Mouse (Mus musculus) thymus, adult 2 months (tissue): ENCODE results near the gene Eif4a3.

Experiments
- CTCF ChIP-seq: fragments of 200-500 bp; IDR thresholded peaks from 2 replicates; pipeline ENCODE4 v1.5.1; 2012; ENCODE audit warnings: mild to moderate bottlenecking, control low read depth, low read length, moderate library complexity, borderline replicate concordance; ENCODE audit not compliant: control insufficient read depth, poor library complexity, insufficient read depth; ENCODE audit errors: extremely low read depth
- POLR2A ChIP-seq: fragments of 200-500 bp; IDR thresholded peaks from 2 replicates; pipeline ENCODE4 v1.6.1; 2012; ENCODE audit warnings: mild to moderate bottlenecking, low read length, control low read depth, moderate library complexity; ENCODE audit not compliant: control insufficient read depth, poor library complexity, insufficient read depth; ENCODE audit errors: extremely low read depth

GRCm38 (mm10) chr11:119325068-119325467, 25.2 kb upstream of the Eif4a3 start:
- TF ChIP-seq CTCF (no peak), POLR2A (no peak)
